Mouse (Mus musculus) bone marrow, adult 2 months (tissue): ENCODE data around the gene Hnrnph3.

ENCODE experiments used
- CTCF ChIP-seq: fragments of 200-500 bp; IDR thresholded peaks from 2 replicates; pipeline ENCODE4 v1.5.1; 2011; ENCODE audit warnings: low read length, control low read depth; ENCODE audit not compliant: control insufficient read depth, insufficient read depth
- POLR2A ChIP-seq: fragments of 200-500 bp; IDR thresholded peaks from 2 replicates; pipeline ENCODE4 v1.6.1; 2011; ENCODE audit warnings: low read depth, mild to moderate bottlenecking, control low read depth, low read length, borderline replicate concordance; ENCODE audit not compliant: control insufficient read depth

DNA sequence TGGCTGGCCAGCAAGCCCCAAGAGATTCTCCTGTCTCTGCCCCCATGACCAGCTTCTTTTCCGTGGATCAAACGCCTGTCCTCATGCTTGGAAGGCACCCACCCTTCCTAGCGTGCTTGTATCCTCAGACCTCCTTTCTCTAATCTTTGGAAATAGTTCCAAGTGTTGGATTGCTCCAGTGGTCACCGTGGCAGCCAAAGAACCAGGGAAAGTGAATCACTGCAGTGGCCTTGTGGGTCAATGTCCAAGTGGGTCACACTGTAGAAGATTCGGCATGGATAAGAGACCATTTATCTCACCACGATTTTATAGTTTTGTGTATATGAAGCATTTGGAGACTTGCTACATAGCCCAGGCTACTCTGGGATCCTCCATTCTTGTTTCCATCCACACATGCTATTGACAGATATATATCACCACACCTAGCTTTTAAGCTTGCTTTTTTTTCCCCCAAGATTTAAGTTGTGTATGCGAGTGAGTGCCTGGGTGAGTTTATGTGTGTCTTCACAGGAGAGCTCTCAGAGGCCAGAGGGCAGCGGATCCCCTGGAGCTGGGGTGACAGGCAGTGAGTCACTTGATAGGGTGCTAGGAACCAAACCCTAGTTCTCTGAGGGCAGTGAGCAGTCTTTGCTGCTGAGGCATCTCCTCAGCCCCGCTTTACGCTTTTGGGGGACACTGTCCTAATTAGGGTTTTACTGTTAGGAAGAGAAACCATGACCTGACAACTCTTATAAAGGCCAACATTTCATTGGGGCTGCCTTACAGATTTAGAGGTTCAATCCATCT, 3.6 kb upstream of the Hnrnph3 start:
- TF ChIP-seq POLR2A (no peak), CTCF (no peak)
